Mouse (Mus musculus) embryonic fibroblast, embryonic 13.5 days (primary cell): ENCODE measurements around the gene Gm1043.

Experiments
- CTCF ChIP-seq: IDR thresholded peaks from 2 replicates; pipeline ENCODE4 v1.5.1; 2011; ENCODE audit warnings: mild to moderate bottlenecking, control low read depth, low read length, moderate library complexity, borderline replicate concordance; ENCODE audit not compliant: insufficient read depth
- POLR2A ChIP-seq: IDR thresholded peaks from 2 replicates; pipeline ENCODE4 v1.6.1; 2011; ENCODE audit warnings: low read depth, mild to moderate bottlenecking, control low read depth, low read length, moderate library complexity

DNA sequence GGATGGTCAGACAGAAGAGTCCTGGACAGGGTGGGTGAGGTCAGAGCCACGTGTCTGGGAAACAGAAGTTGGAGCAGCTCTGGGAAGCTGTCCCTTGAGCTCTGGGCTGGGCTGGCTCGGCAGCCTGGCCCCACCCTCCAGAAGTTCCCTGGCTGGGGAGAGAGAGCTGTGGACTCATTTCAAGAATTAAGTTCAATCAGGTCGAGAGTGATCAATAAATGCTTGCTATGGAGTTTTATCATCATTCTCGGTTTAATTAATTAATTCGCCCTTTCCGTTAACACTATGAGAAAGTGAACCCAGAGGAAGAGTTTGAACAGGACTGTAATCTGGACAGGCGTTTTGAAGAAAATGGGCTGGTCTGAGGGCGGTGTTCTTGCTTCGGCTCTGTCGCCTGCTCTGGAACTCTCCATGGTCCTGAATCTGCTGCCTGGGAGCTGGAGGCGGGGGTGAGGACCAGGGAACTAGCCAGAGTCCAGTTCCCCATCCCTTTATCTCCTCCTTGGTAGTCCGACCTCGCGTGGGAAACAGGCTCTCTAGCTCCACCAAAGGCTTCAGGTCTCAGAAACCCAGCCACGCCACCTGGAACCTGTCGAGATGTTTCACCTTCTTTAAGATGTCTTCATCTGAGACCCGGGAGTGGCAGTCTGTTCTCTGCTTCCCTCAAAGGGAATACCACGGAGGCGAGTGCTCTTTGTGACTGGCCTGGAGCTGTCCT lies 158.2 kb downstream of the Gm1043 start:
- TF ChIP-seq POLR2A (no peak), CTCF (no peak)
